Mouse (Mus musculus): Measurements from ENCODE around the gene Kif26b.
A peak's percentile ranks its signal among the peaks of the same experiment; 100 is the strongest.

Kif26b gene

DNA sequence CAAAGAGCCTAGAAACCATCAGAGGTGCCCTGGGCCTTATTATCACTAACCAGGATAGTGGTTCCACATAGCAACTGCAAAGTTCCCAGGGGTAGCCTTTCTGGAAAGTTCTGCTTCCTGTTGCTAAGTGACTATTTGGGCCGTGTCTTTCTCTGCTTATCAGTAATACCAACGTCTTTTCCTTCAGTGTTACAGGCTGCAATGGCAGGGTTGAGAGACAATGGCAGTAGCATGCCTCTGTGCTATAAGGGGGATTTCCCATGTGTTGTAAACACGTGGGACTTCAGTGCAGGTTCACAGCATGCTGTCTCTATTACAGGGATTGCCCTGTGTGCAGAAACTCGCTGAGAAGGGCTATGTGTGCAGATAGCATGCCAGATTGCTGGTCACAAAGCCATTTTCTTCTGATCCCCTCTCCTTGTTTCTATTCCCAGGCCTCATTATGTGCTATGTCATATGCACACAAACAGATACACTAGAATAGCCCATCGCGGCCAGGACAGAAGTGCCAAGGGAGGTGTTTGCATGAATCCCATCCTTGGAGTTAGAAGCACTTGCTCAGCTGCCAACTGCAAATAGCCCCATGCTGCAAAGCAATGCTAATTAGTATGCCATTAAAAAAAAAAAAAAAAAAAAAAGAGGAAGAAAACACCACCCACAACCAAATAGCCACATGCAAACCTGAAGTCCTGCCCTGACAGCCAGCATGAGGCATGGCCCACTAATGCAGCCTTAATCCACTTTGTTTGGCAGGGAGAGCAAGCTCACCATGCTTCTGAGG, 384.2 kb downstream of the Kif26b start:
- no peak for DNase-seq (ENCODE audit: extremely low spot score)

DNA sequence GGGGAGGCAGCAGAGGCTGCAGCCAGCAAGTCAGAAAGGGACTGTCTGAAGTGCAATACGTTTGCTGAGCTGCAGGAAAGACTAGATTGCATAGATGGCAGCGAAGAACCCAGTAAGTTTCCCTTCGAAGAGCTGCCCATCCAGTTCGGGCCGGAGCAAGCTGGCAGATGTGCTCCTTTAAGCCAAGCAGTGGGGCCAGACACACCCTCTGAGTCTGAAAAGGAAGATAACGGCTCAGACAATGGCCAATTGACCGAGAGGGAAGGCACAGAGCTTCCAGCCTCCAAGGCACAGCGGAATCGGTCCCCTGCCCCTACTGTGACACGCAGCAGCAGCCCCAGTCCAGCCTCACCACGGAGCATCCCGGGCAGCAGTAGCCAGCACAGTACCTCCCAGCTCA, 386.1 kb downstream of the Kif26b start:
- no peak for DNase-seq (ENCODE audit: extremely low spot score)

DNA sequence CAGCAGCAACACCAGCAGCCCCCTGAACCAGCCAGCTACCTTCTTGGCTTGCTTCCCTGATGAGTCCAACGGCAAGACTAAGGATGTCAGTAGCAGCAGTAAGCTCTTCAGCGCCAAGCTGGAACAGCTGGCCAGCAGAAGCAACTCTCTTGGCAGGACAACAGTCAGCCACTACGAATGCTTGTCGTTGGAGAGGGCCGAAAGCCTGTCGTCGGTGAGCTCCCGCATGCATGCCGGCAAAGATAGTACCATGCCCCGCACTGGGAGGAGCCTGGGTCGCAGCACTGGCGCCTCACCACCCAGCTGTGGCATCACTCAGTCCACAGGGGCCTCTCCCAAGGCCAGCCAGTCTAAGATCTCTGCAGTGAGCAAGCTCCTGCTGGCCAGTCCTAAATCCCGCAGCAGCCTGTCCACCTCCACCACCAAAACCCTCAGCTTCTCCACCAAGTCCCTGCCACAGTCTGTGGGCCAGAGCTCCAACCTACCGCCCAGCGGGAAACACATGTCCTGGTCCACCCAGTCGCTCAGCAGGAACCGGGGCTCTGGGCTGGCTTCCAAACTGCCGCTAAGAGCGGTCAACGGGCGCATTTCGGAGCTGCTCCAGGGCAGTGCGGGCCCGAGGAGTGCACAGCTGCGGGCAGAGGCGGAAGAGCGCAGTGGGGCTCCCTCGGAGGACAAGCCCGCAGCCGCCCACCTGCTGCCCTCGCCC, 388.4 kb downstream of the Kif26b start:
- no peak for DNase-seq (ENCODE audit: extremely low spot score)

DNA sequence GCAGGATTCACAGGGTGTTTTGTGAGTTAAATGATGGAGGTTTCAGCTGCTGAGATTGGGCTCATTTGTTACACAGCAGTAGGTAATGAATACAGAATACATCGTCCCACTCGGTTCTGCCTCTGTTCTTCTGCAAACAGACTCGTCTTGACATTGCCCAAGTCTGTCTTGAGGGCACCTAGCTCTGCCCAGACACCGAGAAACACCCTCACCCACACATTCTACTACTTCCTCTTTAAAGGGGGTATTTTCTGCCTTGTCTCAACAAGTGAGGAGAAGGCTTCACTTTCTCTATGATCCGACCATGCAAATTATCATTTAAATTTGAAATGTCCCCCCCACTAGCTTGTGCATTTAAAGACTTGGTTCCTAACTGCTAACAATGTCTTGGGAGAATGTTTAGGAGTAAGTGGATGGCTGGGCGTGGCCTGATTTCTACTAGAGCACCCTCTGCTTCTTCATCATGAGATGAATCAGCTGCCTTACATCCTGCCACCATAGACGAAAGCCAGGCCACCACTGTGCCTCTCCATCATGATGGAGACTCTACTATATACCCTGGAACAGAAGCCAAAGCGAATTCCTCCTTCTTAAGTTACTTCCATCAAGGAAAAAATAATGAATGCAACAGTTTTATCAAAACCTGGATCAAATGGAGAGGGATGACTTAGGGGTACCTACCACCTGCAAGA, 395.7 kb downstream of the Kif26b start:
- no peak for DNase-seq (ENCODE audit: extremely low spot score)

DNA sequence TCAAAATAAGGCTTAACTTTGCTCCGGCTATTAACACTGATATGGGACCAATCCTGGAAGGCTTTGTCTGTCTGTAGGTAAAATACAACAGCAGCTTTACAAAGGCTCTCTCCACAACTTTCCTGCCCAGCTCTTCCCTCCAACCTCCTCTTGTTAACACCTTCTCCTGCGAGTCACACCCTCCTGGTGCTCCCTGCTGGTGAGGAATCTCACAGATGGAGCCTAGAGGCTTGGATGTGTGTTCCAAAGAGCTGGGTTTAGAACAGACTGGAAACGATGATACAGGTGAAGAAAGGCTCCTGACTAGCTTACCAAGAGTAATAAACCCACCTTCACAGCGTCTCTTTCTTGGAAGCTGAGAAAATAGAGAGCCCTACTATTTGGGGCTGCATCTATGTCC, 400.6 kb downstream of the Kif26b start:
- DNase-seq (ENCODE audit: extremely low spot score) = no peak

DNA sequence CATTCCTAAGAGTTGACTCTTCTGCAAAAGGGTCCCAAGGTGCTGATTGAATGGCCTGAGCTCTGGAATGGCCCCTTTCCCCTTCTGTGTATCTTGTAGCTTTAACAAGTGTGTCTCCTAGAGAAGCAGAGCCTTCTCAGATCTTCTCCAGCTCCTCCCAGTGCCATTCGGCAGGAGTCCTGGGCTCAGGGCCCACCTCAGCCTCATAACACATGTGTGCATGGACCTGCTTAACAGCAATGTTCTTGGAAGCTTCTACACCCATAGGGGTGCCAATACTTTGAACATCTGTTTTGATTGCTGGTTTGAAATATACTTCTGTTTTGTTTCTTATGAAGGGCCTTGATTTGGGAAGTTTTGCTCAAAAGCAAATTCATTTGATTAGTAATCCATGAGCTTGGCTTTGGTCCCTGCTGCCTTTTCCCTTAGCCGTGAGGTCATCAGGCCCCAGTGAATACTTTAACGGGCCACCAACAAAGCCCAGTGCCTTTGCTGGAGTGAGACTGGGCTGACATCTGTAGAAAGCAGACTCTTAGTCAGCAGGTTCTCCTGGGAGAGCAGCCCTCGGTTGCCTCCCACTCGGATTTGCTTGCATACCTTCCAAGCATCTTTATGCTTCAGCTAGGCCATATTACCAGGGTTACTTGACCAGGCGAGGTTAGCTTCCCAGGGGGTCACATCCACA, 405.2 kb downstream of the Kif26b start:
- DNase-seq (ENCODE audit: extremely low spot score) = no peak

DNA sequence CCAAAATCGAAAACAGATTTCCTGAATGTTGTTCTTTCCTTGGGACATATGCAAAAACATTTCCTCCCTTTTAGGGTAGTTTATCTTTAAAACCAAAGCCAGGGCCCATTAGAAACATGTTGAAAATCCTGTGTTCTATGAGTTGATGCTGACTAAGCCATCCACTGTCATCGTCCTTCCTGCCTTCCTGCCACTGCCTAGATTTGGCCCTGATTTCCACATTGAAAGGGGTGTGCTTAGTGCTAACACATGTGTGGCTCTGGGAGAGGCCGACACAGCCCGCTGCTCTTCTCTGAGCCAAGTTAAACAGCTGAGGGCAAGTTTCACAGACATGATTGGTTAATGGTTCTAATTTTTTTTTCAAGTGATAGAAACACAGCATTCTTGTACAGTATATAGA, 407.5 kb downstream of the Kif26b start:
- DNase-seq (ENCODE audit: extremely low spot score) = no peak

DNA sequence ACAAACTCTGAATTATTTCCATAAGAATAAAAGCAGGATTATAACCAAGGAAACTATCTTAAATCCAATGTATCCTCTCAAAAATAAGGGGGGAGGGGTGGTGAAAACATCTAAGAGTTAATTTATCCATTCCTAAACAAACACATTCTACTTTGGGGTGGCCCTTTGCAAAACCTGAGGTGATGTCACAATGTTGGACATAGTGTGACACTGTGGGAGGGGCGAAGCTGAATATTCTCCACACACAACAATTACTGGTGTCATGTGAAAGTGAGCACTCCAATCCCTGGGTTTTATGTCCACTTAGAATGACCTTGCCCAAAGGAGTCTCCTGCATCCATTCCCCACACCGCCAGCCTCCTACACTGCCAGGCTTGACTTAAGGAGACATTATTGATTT, 408.1 kb downstream of the Kif26b start:
- DNase-seq (ENCODE audit: extremely low spot score) = no peak

DNA sequence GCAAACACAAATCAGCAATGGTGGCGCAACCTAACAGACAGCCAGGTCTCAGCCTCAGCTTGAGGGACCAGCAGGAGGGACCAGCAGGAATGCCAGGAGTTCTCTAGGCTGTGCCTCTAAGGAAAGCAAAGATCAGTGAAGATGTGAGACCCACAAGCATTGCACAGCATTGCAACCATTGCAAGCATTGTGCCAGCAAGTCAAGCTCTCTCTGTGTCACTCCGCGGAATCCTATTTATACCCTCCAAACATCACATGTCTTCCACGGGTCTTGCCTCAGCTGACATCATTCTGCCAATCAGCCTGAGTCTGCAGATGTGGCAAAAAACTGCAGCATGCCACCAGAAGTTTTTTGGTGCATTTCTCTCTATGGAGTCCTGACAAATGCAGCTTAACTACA, 411.4 kb downstream of the Kif26b start:
- DNase-seq (ENCODE audit: extremely low spot score) = no peak

DNA sequence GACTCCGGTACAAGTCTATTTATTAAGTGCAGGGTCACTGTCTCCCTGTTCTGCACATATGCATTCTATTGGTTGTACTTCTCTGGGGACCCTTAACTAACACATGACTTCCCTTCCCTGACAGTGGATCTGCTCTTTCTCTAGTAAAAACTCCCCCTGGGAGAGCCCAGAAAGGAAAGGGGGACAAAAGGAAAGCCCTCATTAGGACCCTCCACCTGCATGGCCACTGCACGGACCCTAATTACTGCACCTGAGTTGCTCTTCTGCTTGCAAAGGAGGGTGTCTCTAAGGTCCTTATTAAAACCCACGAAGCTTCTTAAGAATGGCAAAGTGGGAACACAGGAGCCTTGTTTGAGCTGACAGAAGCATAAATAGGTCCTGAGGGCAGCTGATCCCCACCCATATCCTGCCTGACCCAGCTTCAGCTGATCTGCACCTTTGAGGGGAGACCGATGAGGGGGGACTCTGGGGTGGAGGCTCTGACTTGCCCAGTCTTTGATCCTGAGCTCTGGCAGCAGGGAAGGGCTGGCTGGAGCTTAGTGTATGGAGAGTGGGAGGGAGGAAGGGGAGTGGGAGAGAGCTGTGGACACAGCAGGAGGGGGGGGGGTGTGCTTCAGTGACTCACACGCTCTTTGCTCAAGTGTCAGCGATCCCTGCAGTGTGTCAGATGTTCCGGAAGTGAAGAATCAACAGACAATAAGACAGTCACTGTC, 413.5 kb downstream of the Kif26b start:
- no peak for DNase-seq (ENCODE audit: extremely low spot score)

DNA sequence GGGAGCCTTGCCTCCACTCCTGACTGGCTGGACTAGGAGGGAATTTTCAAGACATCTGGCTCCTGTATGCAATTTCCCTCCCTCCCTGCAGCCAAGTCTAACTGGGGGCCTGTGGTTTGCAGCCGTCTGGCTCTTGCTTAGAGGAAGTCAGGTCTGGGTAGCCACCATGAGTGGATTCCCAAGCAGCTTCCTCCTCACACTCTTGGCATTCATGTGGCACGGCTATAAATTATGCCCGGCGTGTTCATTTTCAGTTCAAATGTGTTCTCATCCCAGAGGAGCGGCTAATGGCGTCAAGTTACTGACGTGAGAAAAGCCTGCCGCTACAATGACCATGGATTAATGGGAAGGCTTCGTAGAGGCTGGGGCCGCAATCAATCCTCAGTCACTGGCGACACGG, 424.0 kb downstream of the Kif26b start:
- DNase-seq (ENCODE audit: extremely low spot score) = no peak

DNA sequence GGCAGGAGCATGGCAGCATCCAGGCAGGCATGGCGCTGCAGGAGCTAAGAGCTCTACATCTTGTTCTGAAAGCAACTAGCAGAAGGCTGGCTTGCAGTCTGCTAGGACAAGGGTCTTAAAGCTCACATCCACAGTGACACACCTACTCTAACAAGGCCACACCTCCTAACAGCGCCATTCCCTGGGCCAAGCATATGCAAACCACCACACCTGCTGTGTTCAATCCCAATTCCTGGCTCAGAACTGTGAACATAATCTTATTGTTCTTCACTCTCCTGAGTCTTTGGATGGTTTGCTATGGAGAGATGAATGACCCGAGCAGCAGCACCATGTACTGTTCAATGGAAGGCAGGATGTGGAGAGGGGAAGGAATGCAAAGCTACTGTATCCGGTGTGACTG, 429.7 kb downstream of the Kif26b start:
- no peak for DNase-seq (ENCODE audit: extremely low spot score)

DNA sequence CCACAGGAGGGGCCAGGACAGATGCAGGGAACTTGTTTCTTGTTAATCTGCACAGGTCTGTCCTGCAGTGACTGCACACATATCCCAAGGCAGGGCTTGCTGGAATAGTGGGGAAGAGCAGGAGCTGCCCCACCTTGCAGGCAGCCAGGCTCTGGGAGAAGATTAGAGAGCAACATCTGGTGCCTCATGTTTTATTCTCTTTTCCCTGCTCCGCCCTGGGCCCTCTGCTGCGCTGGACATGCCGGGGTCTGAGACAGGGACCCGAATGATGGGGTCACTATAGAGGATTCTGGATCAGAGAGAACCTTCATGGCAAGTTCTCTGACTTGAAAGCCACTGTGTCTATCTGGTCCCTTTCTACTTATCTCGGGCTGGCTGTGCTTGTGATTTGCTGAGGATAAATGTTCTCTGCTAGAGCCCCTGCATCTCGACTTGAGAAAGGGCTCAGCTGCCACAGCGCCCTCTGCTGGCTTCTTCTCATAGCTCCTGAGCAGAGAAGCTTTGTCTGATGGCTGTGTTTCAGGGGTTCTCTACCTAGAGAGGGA, 431.2 kb downstream of the Kif26b start:
- peak; percentile 79 for DNase-seq (ENCODE audit: extremely low spot score)

DNA sequence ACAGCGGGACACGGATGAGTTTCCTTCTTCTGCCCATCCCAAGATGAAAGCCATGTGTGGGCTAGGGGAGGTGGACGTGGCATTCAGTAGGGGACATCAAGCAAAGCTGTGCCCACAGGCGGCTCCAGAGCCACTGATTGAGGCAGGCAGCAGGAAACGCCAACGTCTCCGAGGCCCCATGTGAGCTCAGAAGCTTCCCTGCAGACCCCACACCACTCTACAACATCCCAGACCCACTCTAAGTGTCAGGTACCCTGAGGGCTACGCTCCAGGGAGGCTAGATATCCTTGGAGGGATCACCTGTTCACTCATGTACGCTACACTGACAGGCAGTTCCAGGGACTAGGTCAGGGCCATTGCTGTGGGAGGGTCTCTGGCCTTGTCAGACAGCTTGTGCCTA, 432.7 kb downstream of the Kif26b start:
- DNase-seq (ENCODE audit: extremely low spot score) = no peak

DNA sequence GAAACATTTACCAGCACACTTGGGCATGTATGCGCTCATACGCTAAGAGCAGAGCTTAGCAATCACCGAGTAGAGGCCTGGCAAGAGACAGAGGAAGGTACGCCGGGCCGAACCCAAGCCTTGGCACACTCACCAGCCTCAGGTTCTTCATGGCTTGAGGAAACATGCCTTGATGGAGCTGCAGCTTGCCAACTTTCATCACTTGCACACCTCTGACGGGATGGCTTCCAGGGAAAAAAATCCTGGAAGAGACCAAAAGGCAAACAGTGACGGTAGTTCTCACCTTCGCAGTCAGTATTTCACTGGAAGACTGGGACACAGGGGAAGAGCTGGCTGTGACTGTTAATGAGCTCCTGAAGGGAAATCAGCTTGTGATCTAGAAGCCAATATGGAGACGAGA, 443.1 kb downstream of the Kif26b start:
- no peak for DNase-seq (ENCODE audit: extremely low spot score)

DNA sequence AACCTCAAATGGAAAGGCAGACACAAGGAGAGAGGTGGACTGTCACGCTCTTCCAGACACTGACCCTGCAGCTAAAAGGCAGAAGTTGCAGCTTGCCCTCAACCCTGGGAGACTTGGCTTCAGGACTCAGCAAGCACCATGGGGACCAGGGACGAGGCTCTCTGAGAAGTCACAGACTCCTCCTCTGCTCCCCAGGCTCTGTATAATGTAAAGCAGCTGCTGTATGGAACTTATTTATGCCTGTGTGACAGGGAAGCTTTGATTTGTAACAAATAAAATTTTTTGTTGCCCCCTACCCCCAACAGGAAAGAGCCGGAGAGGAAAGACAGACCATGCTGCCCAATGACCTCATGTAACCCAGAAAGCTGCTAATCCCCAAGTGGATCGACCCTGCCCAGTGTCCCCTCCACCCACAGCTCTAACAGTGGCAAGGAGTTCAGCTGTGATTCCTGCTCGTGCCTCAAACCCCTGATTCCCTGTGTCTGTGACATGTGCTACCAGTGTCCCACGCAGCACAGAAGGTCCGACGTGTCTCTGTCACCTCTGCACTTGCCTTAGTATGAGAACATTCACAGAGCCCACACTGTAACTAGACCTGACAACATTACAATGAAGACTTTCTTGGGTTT, 449.8 kb downstream of the Kif26b start:
- no peak for DNase-seq (ENCODE audit: extremely low spot score)

DNA sequence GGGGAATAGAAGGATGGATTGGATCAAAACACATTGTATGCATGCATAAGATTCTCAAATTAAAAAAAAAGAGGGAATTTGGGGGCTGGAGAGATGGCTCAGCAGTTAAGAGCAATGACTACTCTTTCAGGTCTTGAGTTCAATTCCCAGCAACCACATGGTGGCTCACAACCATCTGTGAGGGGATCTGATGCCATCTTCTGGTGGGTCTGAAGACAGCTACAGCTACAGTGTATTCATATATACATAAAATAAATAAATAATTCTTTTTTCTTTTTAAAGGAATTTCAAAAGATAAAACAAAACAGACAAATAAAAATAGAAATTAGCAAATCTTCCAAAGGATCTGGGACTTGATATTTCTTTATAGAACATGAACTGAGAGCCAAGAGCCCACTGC, 451.3 kb downstream of the Kif26b start:
- DNase-seq (ENCODE audit: extremely low spot score) = no peak

DNA sequence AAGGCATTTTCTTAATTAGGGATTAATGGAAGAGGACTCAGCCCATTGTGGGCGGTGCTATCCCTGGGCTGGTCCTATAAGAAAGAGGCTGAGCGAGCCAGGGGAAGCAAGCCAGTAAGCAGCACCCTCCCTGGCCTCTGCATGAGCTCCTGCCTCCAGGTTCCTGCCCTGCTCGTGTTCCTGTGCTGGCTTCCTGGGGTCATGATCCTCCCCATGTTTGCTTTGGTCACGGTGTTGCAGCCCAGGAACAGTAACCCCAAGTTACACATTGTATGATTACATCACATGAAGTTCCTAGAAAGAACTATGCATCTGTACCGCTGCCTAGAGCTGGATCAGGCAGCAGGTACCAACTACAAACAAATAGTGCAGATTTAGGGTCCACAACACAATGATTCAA, 452.7 kb downstream of the Kif26b start:
- DNase-seq (ENCODE audit: extremely low spot score) = no peak

DNA sequence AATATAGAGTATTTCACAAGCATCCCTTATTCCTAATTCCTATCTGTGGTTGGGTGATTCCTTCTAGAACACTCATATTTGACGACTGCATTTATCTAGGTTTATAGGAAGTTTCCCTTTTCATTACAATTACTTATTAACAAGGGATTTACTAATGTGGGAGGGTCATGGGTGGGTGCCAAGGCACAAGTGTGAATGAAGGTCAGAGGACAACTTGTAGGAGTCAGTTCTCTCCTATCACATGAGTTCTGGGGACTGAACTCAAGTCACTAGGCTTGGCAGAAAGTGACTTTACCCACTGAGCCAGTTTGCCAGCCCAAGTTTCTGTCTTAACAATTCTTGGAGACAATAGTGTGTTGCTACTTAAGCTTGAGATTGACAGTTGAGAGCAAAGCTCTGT, 459.3 kb downstream of the Kif26b start:
- DNase-seq (ENCODE audit: extremely low spot score) = no peak
